Mouse (Mus musculus) adrenal gland, adult 2 months (tissue): ENCODE results near the gene Pxylp1. TPM values are rescaled to one million over a fixed set of nuclear protein-coding genes. Genes with fewer than 3 reads are reported as not detected.

ENCODE experiments used
- polyA plus RNA-seq: library from polyadenylated mRNA; depleted of rRNA; stranded (reverse); fragments of >200 nt; gene quantifications from 2 replicates; pipeline ENCODE4 v1.2.3, GENCODE M21; 2012; rRNA removed
- total RNA-seq, 2 experiments: library from RNA; stranded (reverse); gene quantifications; 2 replicates each; pipeline ENCODE4 v1.2.3; 2021

Gene Pxylp1
- total and polyA plus RNA-seq, 3 experiments: 2.7 to 13.0 (median 5.6) TPM

Other genes with a start within 250 kb of the Pxylp1 start
- 10 to 100 TPM; 63.1 to 73.9 TPM for gene Zbtb38, start 139.8 kb downstream of the Pxylp1 start, total RNA-seq
- 13.6 and 17.4 TPM in 2 replicates for gene Zbtb38, start 139.8 kb downstream of the Pxylp1 start, polyA plus RNA-seq
- 1 to 10 TPM; 1.5 to 1.6 TPM for gene Spsb4, start 126.2 kb upstream of the Pxylp1 start, total RNA-seq
- gene Spsb4, start 126.2 kb upstream of the Pxylp1 start, polyA plus RNA-seq: 1.6 and 2.0 TPM in 2 replicates
- gene Slc25a36, start 218.5 kb upstream of the Pxylp1 start, total RNA-seq: 10 to 100 TPM; 57.4 to 62.0 TPM
- 7.1 and 8.5 TPM in 2 replicates for gene Slc25a36, start 218.5 kb upstream of the Pxylp1 start, polyA plus RNA-seq